Comparison of ENCODE assay signal across 8 mouse cellular contexts in genomic region chr8:61247270-61248025, GRCm38 (mm10). TPM values are rescaled to one million over a fixed set of nuclear protein-coding genes. Genes with fewer than 3 reads are reported as not detected.
DNase-seq lines count a peak whose midpoint lies in the region; ATAC-seq and TF ChIP-seq lines count a peak whose summit lies in the region.
"Had no signal": no experiment of that assay in that cellular context is flagged by ENCODE, and none has a peak within 500 bp of the region (broad histone marks: within the 10 kb centered on the region; RNA-seq: fewer than 3 reads in every experiment).

No protein-coding gene starts in this region.

- H3K9me3 ChIP-seq in heart, embryonic 13.5 days = peaks cover 15% of the 10 kb centered on the region

- no peak overlapping the region for H3K4me3 ChIP-seq in cortical plate, adult 2 months (ENCODE audit: insufficient read depth, low read length)
- no peak overlapping the region for H3K4me3 ChIP-seq in heart, embryonic 13.5 days

- peaks cover 18% of the 10 kb centered on the region for H3K36me3 ChIP-seq in heart, embryonic 13.5 days

- H3K4me2 ChIP-seq in heart, embryonic 13.5 days = peak overlapping the region; percentile 30

- WGBS in heart, embryonic 13.5 days = 54% methylated on average over 13 of the region's 13 CpGs

- DNase-seq in Muller cell, postnatal 12 days (ENCODE audit: inconsistent ontology term) = peak; percentile 69
- DNase-seq in lung, postnatal 10 days = peak; percentile 47
- no peak for DNase-seq in thymus, postnatal 36 days
- no peak for DNase-seq in right cerebral cortex, adult 18-20 months
- no peak for DNase-seq in urinary bladder, adult 18-20 months (ENCODE audit: low spot score in 2 of 2)

- 0 out of 2 replicates have a peak overlapping the region, but pooled peaks have one; percentile 19 for H3K27ac ChIP-seq in cortical plate, adult 2 months (ENCODE audit: insufficient read depth, low read length)
- peak overlapping the region; percentile 53 for H3K27ac ChIP-seq in heart, embryonic 13.5 days (replicated peaks)
- H3K27ac ChIP-seq: liver, embryonic 14.5 days had no signal

- no peak for TF ChIP-seq CTCF in cortical plate, adult 2 months (IDR thresholded peaks at IDR 0.05; ENCODE audit: extremely low read depth, insufficient read depth, low read length)

- no peak for ATAC-seq in heart, embryonic 13.5 days (ENCODE audit: extremely low read depth, insufficient number of reproducible peaks, low FRiP score, low TSS enrichment)

- peaks cover 2% of the 10 kb centered on the region for H3K4me1 ChIP-seq in cortical plate, adult 2 months (ENCODE audit: control insufficient read depth, insufficient read depth, low read length)
- H3K4me1 ChIP-seq in heart, embryonic 13.5 days = peaks cover 16% of the 10 kb centered on the region

- H3K9ac ChIP-seq in heart, embryonic 13.5 days = no peak overlapping the region; the same call in 1 of the 2 replicates
- H3K9ac ChIP-seq: liver, embryonic 14.5 days had no signal

- TF ChIP-seq POLR2A in cortical plate, adult 2 months (IDR thresholded peaks at IDR 0.05; ENCODE audit: extremely low read depth, insufficient read depth, low read length) = no peak

- H3K27me3 ChIP-seq in heart, embryonic 13.5 days (replicated peaks) = no peaks in the 10 kb centered on the region

RNA-seq across cellular contexts. Expression of gene Sh3rf1, which starts 23.8 kb away (rescaled TPM):
- polyA plus RNA-seq in cortical plate, adult 2 months (2012; rRNA removed) = 13.8 and 15.9 TPM in 2 replicates
- polyA plus RNA-seq in heart, embryonic 13.5 days (2015; fragmentation: Nextera tagmentation; extraction: Ambion mirVana) = 4.8 and 5.3 TPM in 2 replicates

Comparison
In these comparisons a context has a peak if more than half of its experiments do, and no peak if none do; other contexts are left out.
1. DNase-seq: peak in Muller cell, postnatal 12 days (single experiment) and lung, postnatal 10 days (single experiment); none in thymus, postnatal 36 days (0 of 2), right cerebral cortex, adult 18-20 months (single experiment) and urinary bladder, adult 18-20 months (0 of 2).